Mouse (Mus musculus): ENCODE measurements around the gene Gm21887.
"Not testable (repeated sequence)": the region's sequence is repeated elsewhere in the genome, so short reads cannot be mapped to it uniquely, and the experiment has no call there.

DNA sequence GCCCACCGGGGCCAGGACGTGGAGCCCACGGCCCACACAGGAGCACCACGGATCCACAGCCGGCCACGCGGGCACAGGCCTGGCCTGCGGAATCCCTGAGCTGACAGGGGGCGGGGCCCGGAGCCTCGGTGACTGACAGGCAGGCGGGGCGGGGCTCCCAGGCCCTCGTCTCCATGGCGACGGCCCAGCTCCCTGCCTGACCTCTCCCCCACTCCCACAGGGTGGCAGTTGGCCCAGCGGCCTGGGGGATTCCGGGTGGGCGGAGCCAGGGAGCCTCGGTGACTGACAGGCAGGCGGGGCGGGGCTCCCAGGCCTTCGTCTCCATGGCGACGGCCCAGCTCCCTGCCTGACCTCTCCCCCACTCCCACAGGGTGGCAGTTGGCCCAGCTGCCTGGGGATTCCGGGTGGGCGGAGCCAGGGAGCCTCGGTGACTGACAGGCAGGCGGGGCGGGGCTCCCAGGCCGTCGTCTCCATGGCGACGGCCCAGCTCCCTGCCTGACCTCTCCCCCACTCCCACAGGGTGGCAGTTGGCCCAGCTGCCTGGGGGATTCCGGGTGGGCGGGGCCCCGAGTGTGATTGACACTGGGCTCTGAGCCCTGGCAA is 11.5 kb upstream of the Gm21887 start:
- not testable (repeated sequence) for TF ChIP-seq CTCF (IDR thresholded peaks at IDR 0.05; ENCODE audit: low read depth); EP300 (optimal IDR thresholded peaks at IDR 0.05)

Data from stomach, postnatal 0 days (tissue).